Mouse (Mus musculus) thymus, adult 2 months (tissue): ENCODE results near the gene Lrrfip1. TPM values are rescaled to one million over a fixed set of nuclear protein-coding genes. Genes with fewer than 3 reads are reported as not detected.

Source experiments
- DNase-seq: peaks from one replicate; pipeline ENCODE4 v3.0.0; 2021
- H3K27ac ChIP-seq: fragments of 200-500 bp; 2 replicates; pipeline ENCODE4 v1.5.1; 2012; ENCODE audit warnings: low read length, control low read depth; ENCODE audit not compliant: control insufficient read depth, insufficient read depth
- H3K27me3 ChIP-seq: fragments of 200-500 bp; 2 replicates; pipeline ENCODE4 v1.6.1; 2012; ENCODE audit warnings: mild to moderate bottlenecking, low read length, moderate library complexity, mixed read lengths; ENCODE audit not compliant: control insufficient read depth, insufficient read depth
- H3K36me3 ChIP-seq: fragments of 200-500 bp; 2 replicates; pipeline ENCODE4 v1.6.1; 2012; ENCODE audit warnings: mild to moderate bottlenecking, low read length, moderate library complexity; ENCODE audit not compliant: control insufficient read depth, insufficient read depth
- H3K4me1 ChIP-seq: fragments of 200-500 bp; replicated peaks from 2 replicates; pipeline ENCODE4 v1.6.1; 2012; ENCODE audit warnings: low read length; ENCODE audit not compliant: control insufficient read depth, insufficient read depth
- H3K4me3 ChIP-seq: fragments of 200-500 bp; 2 replicates; pipeline ENCODE4 v1.5.1; 2012; ENCODE audit warnings: mild to moderate bottlenecking, low read length, control low read depth, moderate library complexity; ENCODE audit not compliant: control insufficient read depth, insufficient read depth
- CTCF ChIP-seq: fragments of 200-500 bp; IDR thresholded peaks from 2 replicates; pipeline ENCODE4 v1.5.1; 2012; ENCODE audit warnings: mild to moderate bottlenecking, control low read depth, low read length, moderate library complexity, borderline replicate concordance; ENCODE audit not compliant: control insufficient read depth, poor library complexity, insufficient read depth; ENCODE audit errors: extremely low read depth
- POLR2A ChIP-seq: fragments of 200-500 bp; IDR thresholded peaks from 2 replicates; pipeline ENCODE4 v1.6.1; 2012; ENCODE audit warnings: mild to moderate bottlenecking, low read length, control low read depth, moderate library complexity; ENCODE audit not compliant: control insufficient read depth, poor library complexity, insufficient read depth; ENCODE audit errors: extremely low read depth
- WGBS: fragments of 180-500 bp; shearing (Covaris S2); methylation state at CpG from one replicate; pipeline ENCODE4 v1.1.7; 2018; 5-methylcytosine and 5-hydroxymethylcytosine counted together
- polyA plus RNA-seq: library from polyadenylated mRNA; depleted of rRNA; stranded (reverse); fragments of >200 nt; gene quantifications from 2 replicates; pipeline ENCODE4 v1.2.3, GENCODE M21; 2012

Gene Lrrfip1
- polyA plus RNA-seq, 1 experiment = 31.8 TPM

DNA sequence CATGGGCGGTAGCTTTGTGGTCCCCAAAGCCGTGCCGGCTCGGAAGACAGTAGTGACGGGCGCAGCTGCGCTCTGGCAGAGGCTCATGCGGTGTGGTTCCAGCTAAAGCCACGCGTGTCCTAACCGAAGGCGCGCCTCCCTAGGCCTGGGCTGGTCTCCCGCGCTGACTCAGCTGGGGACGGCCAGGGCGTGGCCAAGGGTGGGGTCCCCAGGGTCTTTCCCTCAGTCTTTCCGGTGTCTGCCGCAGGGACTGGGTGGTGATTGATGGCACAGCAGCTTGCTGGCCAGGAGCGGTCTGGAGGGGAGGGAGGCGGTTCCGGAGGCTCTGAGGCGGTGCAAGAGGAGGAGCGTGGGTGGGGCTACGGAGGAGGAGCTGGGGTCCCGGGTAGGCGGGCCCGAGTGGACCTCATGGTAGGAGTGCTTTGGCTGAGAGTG is 54.2 kb downstream of the Lrrfip1 start:
- WGBS = under 1% methylated on average over 28 of the region's 28 CpGs
- H3K36me3 ChIP-seq = no peaks in the 10 kb centered on the region
- H3K4me3 ChIP-seq = peak overlapping the region; percentile 91
- 0 out of 2 replicates have a peak, but pooled peaks have one; percentile 52 for TF ChIP-seq CTCF
- no peak for TF ChIP-seq POLR2A
- H3K27me3 ChIP-seq = no peaks in the 10 kb centered on the region
- H3K4me1 ChIP-seq = peaks cover 34% of the 10 kb centered on the region
- peak; percentile 92 for DNase-seq
- no peak overlapping the region for H3K27ac ChIP-seq

DNA sequence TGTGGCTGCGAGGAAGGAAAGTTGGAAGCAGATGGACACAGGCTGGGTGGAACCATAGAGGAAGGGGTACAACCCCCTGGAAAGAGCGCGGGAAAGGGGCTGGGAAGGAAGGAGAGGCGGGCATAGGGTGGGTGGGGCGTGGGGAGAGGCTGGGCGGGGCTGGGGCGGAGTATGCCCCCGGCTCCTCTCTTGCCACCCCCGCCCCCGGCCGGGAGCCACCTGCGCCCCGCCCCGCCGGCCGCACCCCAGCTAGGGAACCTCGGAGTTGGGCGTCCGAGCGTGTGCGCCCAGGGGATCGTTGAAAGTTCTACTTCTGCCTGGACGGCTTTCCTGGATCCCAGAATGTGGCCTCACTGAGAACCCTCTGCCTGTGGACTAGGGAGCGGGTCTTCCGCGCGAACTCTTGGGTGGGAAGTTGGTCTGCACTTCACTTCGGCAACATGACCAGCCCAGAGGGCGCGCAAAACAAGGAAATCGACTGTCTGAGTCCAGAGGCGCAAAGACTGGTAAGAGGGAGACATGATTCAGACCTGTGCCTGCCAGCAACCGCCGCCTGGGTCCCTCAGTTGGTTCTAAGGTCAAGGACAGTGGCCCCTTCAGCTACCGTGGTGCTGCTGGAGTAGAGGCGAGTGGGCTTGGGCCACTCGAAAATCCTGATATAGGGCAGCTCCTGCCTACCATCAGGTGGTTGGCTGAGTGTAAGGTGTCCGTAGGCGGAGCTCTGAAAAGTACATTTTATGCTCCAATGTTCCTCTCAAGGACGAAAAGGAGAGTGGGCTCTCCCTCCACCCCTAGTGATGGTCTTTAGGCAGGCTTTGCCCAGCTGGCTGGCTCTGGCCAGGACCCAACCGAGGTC is 54.9 kb downstream of the Lrrfip1 start:
- peak; percentile 88 for DNase-seq
- peak overlapping the region; percentile 91 for H3K4me3 ChIP-seq
- 1% methylated on average over 41 of the region's 41 CpGs for WGBS

DNA sequence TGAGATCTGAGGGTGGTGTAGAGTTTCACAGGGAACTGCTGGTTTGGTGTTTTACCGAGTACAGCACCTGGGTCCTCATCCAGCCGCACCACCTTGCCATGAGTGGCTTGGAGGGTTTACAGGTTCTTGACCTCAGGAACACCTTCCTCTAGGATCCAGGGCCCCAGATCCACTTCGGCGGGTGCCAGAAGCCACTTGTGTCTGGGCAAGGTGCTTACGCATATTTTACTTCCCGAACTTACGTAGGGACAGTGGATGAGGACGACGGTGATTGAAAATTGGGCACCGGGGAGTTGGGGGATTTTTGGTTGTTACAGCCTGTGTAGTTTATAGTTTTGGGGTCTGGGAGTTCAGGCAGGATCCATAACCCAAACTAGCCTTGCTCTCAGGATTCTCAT is 55.5 kb downstream of the Lrrfip1 start:
- H3K4me3 ChIP-seq = peak overlapping the region; percentile 91
- TF ChIP-seq POLR2A (no peak), CTCF (no peak)
- WGBS = under 1% methylated on average over 10 of the region's 10 CpGs
- H3K36me3 ChIP-seq = no peaks in the 10 kb centered on the region
- H3K4me1 ChIP-seq = peaks cover 44% of the 10 kb centered on the region
- peak overlapping the region; percentile 44 for H3K27ac ChIP-seq
- no peaks in the 10 kb centered on the region for H3K27me3 ChIP-seq
- peak; percentile 38 for DNase-seq

More for the DNA sequence above, 54.9 kb downstream of the Lrrfip1 start:
- no peak for TF ChIP-seq CTCF
- TF ChIP-seq POLR2A = peak; percentile 69; the same call in 1 of the 2 replicates
- Histone ChIP-seq H3K27ac (peak overlapping the region; percentile 44), H3K36me3 (no peaks in the 10 kb centered on the region), H3K27me3 (no peaks in the 10 kb centered on the region), H3K4me1 (peaks cover 40% of the 10 kb centered on the region)

DNA sequence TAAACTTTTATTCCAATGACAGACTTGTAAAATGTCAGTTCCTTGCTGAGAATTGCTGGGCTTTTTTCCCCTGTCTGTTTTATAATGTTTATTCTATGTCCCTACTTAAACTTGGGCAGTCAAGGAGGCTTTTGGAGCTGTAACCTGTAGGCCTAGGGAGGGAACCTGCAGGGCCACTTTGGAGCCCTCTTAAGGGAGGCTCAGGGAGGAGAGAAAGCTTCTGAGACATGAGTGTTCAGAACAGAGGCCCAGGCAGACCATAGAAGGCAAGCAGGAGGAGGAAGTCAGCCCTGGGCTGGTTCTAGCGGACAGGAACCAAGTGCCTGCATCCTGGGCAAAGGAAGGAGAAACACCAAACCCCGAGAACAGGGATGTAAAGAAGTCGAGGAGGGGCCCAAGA is 56.3 kb downstream of the Lrrfip1 start:
- 0% methylated on average over 3 of the region's 3 CpGs for WGBS
- H3K4me1 ChIP-seq = peaks cover 44% of the 10 kb centered on the region
- H3K36me3 ChIP-seq = no peaks in the 10 kb centered on the region
- H3K4me3 ChIP-seq = peak overlapping the region; percentile 43
- peak; percentile 61 for DNase-seq
- peak overlapping the region; percentile 89 for H3K27ac ChIP-seq
- H3K27me3 ChIP-seq = no peaks in the 10 kb centered on the region
- TF ChIP-seq POLR2A = no peak
- no peak for TF ChIP-seq CTCF

DNA sequence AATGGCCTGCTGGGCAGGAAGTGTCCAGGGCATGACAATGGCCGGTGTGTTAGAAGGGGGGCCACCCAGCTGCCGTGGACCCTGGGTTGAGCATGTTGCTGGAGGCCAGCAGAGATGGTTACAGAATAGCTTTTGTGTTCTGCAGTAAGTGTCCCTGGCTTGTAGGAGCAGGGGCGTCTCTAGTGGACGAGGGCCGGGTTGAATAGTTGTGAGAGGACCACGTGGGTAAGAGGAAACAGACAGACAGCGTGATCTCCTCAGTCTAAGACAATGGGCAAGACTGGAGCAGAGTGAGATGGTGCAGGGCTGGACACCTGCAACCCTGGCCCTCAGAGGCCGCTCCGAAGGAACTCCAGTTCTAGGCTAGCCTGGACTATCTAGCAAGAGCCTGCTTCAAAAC is 57.2 kb downstream of the Lrrfip1 start:
- WGBS = 15% methylated on average over 9 of the region's 9 CpGs
- TF ChIP-seq CTCF = no peak
- TF ChIP-seq POLR2A = no peak
- Histone ChIP-seq H3K4me1 (peaks cover 46% of the 10 kb centered on the region), H3K27me3 (no peaks in the 10 kb centered on the region), H3K36me3 (no peaks in the 10 kb centered on the region), H3K27ac (peak overlapping the region; percentile 100), H3K4me3 (peak overlapping the region; percentile 30)
- no peak for DNase-seq

DNA sequence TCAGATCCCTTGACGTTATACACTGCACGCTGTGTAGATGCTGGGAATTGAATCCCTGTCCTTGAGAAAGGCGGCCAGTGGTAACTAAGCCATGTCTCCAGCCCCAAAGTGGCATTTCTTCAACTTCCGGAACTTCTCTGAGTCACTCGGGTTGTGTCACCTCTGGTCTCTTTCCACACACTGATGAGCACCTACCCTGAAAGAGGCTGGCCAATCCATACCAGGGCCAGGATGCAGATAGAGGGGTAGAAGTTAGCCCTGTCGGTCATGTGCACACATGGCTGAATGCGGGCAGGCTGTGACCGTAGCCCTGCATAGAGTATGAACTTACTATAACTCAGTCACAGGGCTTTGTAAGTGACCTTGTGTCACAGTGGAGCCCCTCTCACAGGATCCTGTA is 57.9 kb downstream of the Lrrfip1 start:
- 0 out of 2 replicates have a peak, but pooled peaks have one; percentile 10 for TF ChIP-seq POLR2A
- no peak for TF ChIP-seq CTCF
- no peaks in the 10 kb centered on the region for H3K27me3 ChIP-seq
- peak overlapping the region; percentile 100 for H3K27ac ChIP-seq
- peaks cover 51% of the 10 kb centered on the region for H3K4me1 ChIP-seq
- no peaks in the 10 kb centered on the region for H3K36me3 ChIP-seq
- 35% methylated on average over 8 of the region's 8 CpGs for WGBS
- H3K4me3 ChIP-seq = peak overlapping the region; percentile 30
- DNase-seq = no peak
